Mouse (Mus musculus) MEL (cell line): ENCODE data around the gene Mapk8ip1. TPM values are rescaled to one million over a fixed set of nuclear protein-coding genes. Genes with fewer than 3 reads are reported as not detected.

Experiments used
- DNase-seq: peaks from one replicate; pipeline ENCODE4 v3.0.0; 2011; ENCODE audit warnings: low read depth, low spot score
- H3K27ac ChIP-seq: 2 replicates; pipeline ENCODE4 v1.5.1; 2012; ENCODE audit warnings: low read depth, mild to moderate bottlenecking, control low read depth, low read length, moderate library complexity; ENCODE audit not compliant: control insufficient read depth
- H3K27me3 ChIP-seq, 2 experiments: fragments of 150-350 bp in 1 of 2; sonication (generic) in 1 of 2; 2 replicates each; pipeline ENCODE4 v1.6.1; 2012; ENCODE audit warnings: low read length in 2 of 2, mild to moderate bottlenecking in 2 of 2, improper control_type of control experiment in 1 of 2, moderate library complexity in 1 of 2; ENCODE audit not compliant: insufficient read depth in 2 of 2, control insufficient read depth in 1 of 2
- H3K36me3 ChIP-seq, 2 experiments: 2 replicates each; pipeline ENCODE4 v1.6.1; 2012 to 2014; ENCODE audit warnings: low read length in 2 of 2, improper control_type of control experiment in 1 of 2, inconsistent platforms in 1 of 2, mild to moderate bottlenecking in 1 of 2; ENCODE audit not compliant: insufficient read depth in 2 of 2, control insufficient read depth in 1 of 2
- H3K4me1 ChIP-seq, 2 experiments: fragments of 150-350 bp in 1 of 2; sonication (generic) in 1 of 2; 2 replicates each; pipeline ENCODE4 v1.6.1; 2012; ENCODE audit warnings: low read length in 2 of 2, improper control_type of control experiment in 1 of 2, mild to moderate bottlenecking in 1 of 2; ENCODE audit not compliant: insufficient read depth in 2 of 2, control insufficient read depth in 1 of 2
- H3K4me3 ChIP-seq, 2 experiments: fragments of 150-350 bp in 1 of 2; sonication (generic) in 1 of 2; 2 replicates each; pipeline ENCODE4 v1.5.1; 2012; ENCODE audit warnings: low read depth in 2 of 2, low read length in 2 of 2, mild to moderate bottlenecking in 2 of 2, moderate library complexity in 2 of 2, control low read depth in 1 of 2, improper control_type of control experiment in 1 of 2; ENCODE audit not compliant: control insufficient read depth in 1 of 2, insufficient read depth in 1 of 2
- H3K79me2 ChIP-seq: 2 replicates; pipeline ENCODE4 v1.6.1; 2012; ENCODE audit warnings: mild to moderate bottlenecking, low read length, moderate library complexity; ENCODE audit not compliant: control insufficient read depth, poor library complexity, insufficient read depth
- H3K9ac ChIP-seq: 2 replicates; pipeline ENCODE4 v1.6.1; 2012; ENCODE audit warnings: low read depth, mild to moderate bottlenecking, control low read depth, low read length, moderate library complexity; ENCODE audit not compliant: control insufficient read depth, poor library complexity, severe bottlenecking
- H3K9me3 ChIP-seq: fragments of 150-350 bp; sonication (generic); replicated peaks from 2 replicates; pipeline ENCODE4 v1.6.1; 2012; ENCODE audit warnings: mild to moderate bottlenecking, low read length, improper control_type of control experiment, moderate library complexity; ENCODE audit not compliant: insufficient read depth
- BHLHE40 ChIP-seq: IDR thresholded peaks from 2 replicates; pipeline ENCODE4 v1.6.1; 2012; ENCODE audit warnings: low read depth, mild to moderate bottlenecking, inconsistent platforms, low read length, improper control_type of control experiment, borderline replicate concordance
- EP300 ChIP-seq, 2 experiments: IDR thresholded peaks; 2 replicates each; pipeline ENCODE4 v1.6.1; 2011; ENCODE audit warnings: improper control_type of control experiment in 2 of 2, low read length in 2 of 2, low read depth in 1 of 2, mild to moderate bottlenecking in 1 of 2
- GATA1 ChIP-seq: IDR thresholded peaks from 2 replicates; pipeline ENCODE4 v1.6.1; 2011; ENCODE audit warnings: low read depth, low read length, improper control_type of control experiment
- JUND ChIP-seq: IDR thresholded peaks from 2 replicates; pipeline ENCODE4 v1.6.1; 2011; ENCODE audit warnings: low read depth, mild to moderate bottlenecking, improper control_type of control experiment, low read length
- KAT2A ChIP-seq: conservative IDR thresholded peaks from 2 replicates; pipeline ENCODE4 v1.6.1; 2012; ENCODE audit warnings: low read depth, low read length, improper control_type of control experiment, inconsistent platforms
- MAFK ChIP-seq: IDR thresholded peaks from 2 replicates; pipeline ENCODE4 v1.6.1; 2011; ENCODE audit warnings: low read depth, mild to moderate bottlenecking, low read length, improper control_type of control experiment, borderline replicate concordance
- MAX ChIP-seq: IDR thresholded peaks from 2 replicates; pipeline ENCODE4 v1.6.1; 2011; ENCODE audit warnings: low read length, improper control_type of control experiment
- MAZ ChIP-seq: IDR thresholded peaks from 2 replicates; pipeline ENCODE4 v1.6.1; 2012; ENCODE audit warnings: low read depth, mild to moderate bottlenecking, inconsistent platforms, low read length, improper control_type of control experiment
- MEF2A ChIP-seq: IDR thresholded peaks from 2 replicates; pipeline ENCODE4 v1.6.1; 2014; ENCODE audit warnings: low read depth, mild to moderate bottlenecking, inconsistent platforms, low read length, improper control_type of control experiment; ENCODE audit not compliant: poor library complexity, insufficient replicate concordance, severe bottlenecking; ENCODE audit errors: extremely low read depth
- NELFE ChIP-seq: IDR thresholded peaks from 2 replicates; pipeline ENCODE4 v1.6.1; 2011; ENCODE audit warnings: low read depth, low read length, improper control_type of control experiment
- NRF1 ChIP-seq: IDR thresholded peaks from 2 replicates; pipeline ENCODE4 v1.6.1; 2014; ENCODE audit warnings: low read depth, mild to moderate bottlenecking, inconsistent platforms, low read length, improper control_type of control experiment, moderate library complexity; ENCODE audit not compliant: poor library complexity, insufficient read depth, severe bottlenecking
- POLR2A ChIP-seq, 2 experiments: IDR thresholded peaks; 2 replicates each; pipeline ENCODE4 v1.6.1; 2011 to 2012; ENCODE audit warnings: low read length in 2 of 2, mild to moderate bottlenecking in 2 of 2, control low read depth in 1 of 2, improper control_type of control experiment in 1 of 2, low read depth in 1 of 2, moderate library complexity in 1 of 2; ENCODE audit not compliant: control insufficient read depth in 1 of 2, insufficient read depth in 1 of 2, poor library complexity in 1 of 2
- POLR2AphosphoS5 ChIP-seq: IDR thresholded peaks from 2 replicates; pipeline ENCODE4 v1.6.1; 2012; ENCODE audit warnings: low read depth, borderline replicate concordance, mild to moderate bottlenecking, inconsistent platforms, low read length, moderate library complexity, mixed read lengths
- RCOR1 ChIP-seq: IDR thresholded peaks from 2 replicates; pipeline ENCODE4 v1.6.1; 2012; ENCODE audit warnings: low read depth, mild to moderate bottlenecking, inconsistent platforms, low read length, improper control_type of control experiment
- SIN3A ChIP-seq: IDR thresholded peaks from 2 replicates; pipeline ENCODE4 v1.6.1; 2012; ENCODE audit warnings: low read length, improper control_type of control experiment, inconsistent platforms
- SMC3 ChIP-seq: IDR thresholded peaks from 2 replicates; pipeline ENCODE4 v1.6.1; 2011; ENCODE audit warnings: low read depth, low read length, improper control_type of control experiment
- TAL1 ChIP-seq: IDR thresholded peaks from 2 replicates; pipeline ENCODE4 v1.6.1; 2012; ENCODE audit warnings: mild to moderate bottlenecking, inconsistent platforms, low read length, moderate library complexity, mixed read lengths
- TCF12 ChIP-seq: IDR thresholded peaks from 2 replicates; pipeline ENCODE4 v1.6.1; 2014; ENCODE audit warnings: low read depth, mild to moderate bottlenecking, inconsistent platforms, low read length, improper control_type of control experiment, moderate library complexity
- UBTF ChIP-seq: IDR thresholded peaks from 2 replicates; pipeline ENCODE4 v1.6.1; 2012; ENCODE audit warnings: low read depth, mild to moderate bottlenecking, inconsistent platforms, low read length, improper control_type of control experiment, moderate library complexity, borderline replicate concordance; ENCODE audit not compliant: insufficient read depth
- USF2 ChIP-seq, 2 experiments: IDR thresholded peaks; 2 replicates each; pipeline ENCODE4 v1.6.1; 2011 to 2012; ENCODE audit warnings: improper control_type of control experiment in 2 of 2, low read length in 2 of 2, borderline replicate concordance in 1 of 2, inconsistent platforms in 1 of 2, low read depth in 1 of 2, mild to moderate bottlenecking in 1 of 2; ENCODE audit not compliant: insufficient read depth in 1 of 2
- ZC3H11A ChIP-seq: IDR thresholded peaks from 2 replicates; pipeline ENCODE4 v1.6.1; 2012; ENCODE audit warnings: low read depth, mild to moderate bottlenecking, inconsistent platforms, low read length, improper control_type of control experiment
- ZKSCAN1 ChIP-seq: IDR thresholded peaks from 2 replicates; pipeline ENCODE4 v1.6.1; 2012; ENCODE audit warnings: low read depth, mild to moderate bottlenecking, inconsistent platforms, low read length, improper control_type of control experiment, moderate library complexity
- ZNF384 ChIP-seq: IDR thresholded peaks from 2 replicates; pipeline ENCODE4 v1.6.1; 2012; ENCODE audit warnings: low read depth, mild to moderate bottlenecking, inconsistent platforms, low read length, improper control_type of control experiment
- polyA plus RNA-seq, 2 experiments: library from polyadenylated mRNA; stranded (reverse) in 1 of 2; unstranded in 1 of 2; fragments of >175 nt in 1 of 2; fragments of >200 nt in 1 of 2; gene quantifications; 2 replicates each; pipeline versions ENCODE4 v1.2.1 to v1.2.4; 2012; ENCODE audit warnings: low replicate concordance in 2 of 2, low read depth in 1 of 2; ENCODE audit not compliant: insufficient read length in 2 of 2, insufficient read depth in 1 of 2, missing spikeins in 1 of 2
- total RNA-seq: library from RNA; depleted of rRNA; stranded (reverse); fragments of 300-350 nt; gene quantifications from 2 replicates; pipeline ENCODE4 v1.2.3, GENCODE M21; 2012

Gene Mapk8ip1
- total and polyA plus RNA-seq, 3 experiments: 2.5 to 3.8 TPM; not detected in 1

GRCm38 (mm10) chr2:92360186-92360823, 40.8 kb downstream of the Mapk8ip1 start:
- H3K36me3 ChIP-seq: no peaks in the 10 kb centered on the region
- no peak overlapping the region for H3K27ac ChIP-seq
- no peak overlapping the region for H3K9ac ChIP-seq
- no peaks in the 10 kb centered on the region for H3K79me2 ChIP-seq
- no peak overlapping the region for H3K4me3 ChIP-seq
- DNase-seq: no peak
- H3K4me1 ChIP-seq: no peaks in the 10 kb centered on the region
- TF ChIP-seq MAX (no peak), MAZ (no peak), ZC3H11A (no peak), NRF1 (no peak), SMC3 (no peak), USF2 (IDR thresholded peaks at IDR 0.05; ENCODE audit: borderline replicate concordance in 1 of 2, insufficient read depth in 1 of 2, low read depth in 1 of 2, low read length in 2 of 2) (no peak), NELFE (no peak)
- TF ChIP-seq, all 39 proteins: peak for 0
- H3K9me3 ChIP-seq: no peaks in the 10 kb centered on the region
- no peaks in the 10 kb centered on the region for H3K27me3 ChIP-seq

GRCm38 (mm10) chr2:92359301-92359700, 41.8 kb downstream of the Mapk8ip1 start:
- H3K36me3 ChIP-seq: no peaks in the 10 kb centered on the region

GRCm38 (mm10) chr2:92354224-92354623, 46.8 kb downstream of the Mapk8ip1 start:
- no peak overlapping the region for H3K4me3 ChIP-seq
- H3K4me1 ChIP-seq: no peaks in the 10 kb centered on the region
- no peaks in the 10 kb centered on the region for H3K27me3 ChIP-seq
- H3K27ac ChIP-seq: no peak overlapping the region
- no peaks in the 10 kb centered on the region for H3K79me2 ChIP-seq
- TF ChIP-seq POLR2AphosphoS5 (no peak), ZNF384 (no peak), KAT2A (no peak), MAFK (no peak), BHLHE40 (no peak), POLR2A (IDR thresholded peaks at IDR 0.05; ENCODE audit: control insufficient read depth in 1 of 2, insufficient read depth in 1 of 2, low read depth in 1 of 2, low read length in 2 of 2, poor library complexity in 1 of 2) (no peak), SIN3A (no peak), JUND (no peak), EP300 (IDR thresholded peaks at IDR 0.05; ENCODE audit: low read depth in 1 of 2, low read length in 2 of 2) (no peak), SMC3 (no peak), TAL1 (no peak), NRF1 (no peak), UBTF (no peak), USF2 (IDR thresholded peaks at IDR 0.05; ENCODE audit: borderline replicate concordance in 1 of 2, insufficient read depth in 1 of 2, low read depth in 1 of 2, low read length in 2 of 2) (no peak), MEF2A (no peak), RCOR1 (no peak), ZC3H11A (no peak), GATA1 (no peak)
- DNase-seq: no peak
- H3K36me3 ChIP-seq: no peaks in the 10 kb centered on the region
- no peak overlapping the region for H3K9ac ChIP-seq
- no peaks in the 10 kb centered on the region for H3K9me3 ChIP-seq

More at GRCm38 (mm10) chr2:92359301-92359700, 41.8 kb downstream of the Mapk8ip1 start:
- H3K9ac ChIP-seq: no peak overlapping the region
- DNase-seq: no peak
- no peak overlapping the region for H3K4me3 ChIP-seq
- no peaks in the 10 kb centered on the region for H3K4me1 ChIP-seq
- no peak for TF ChIP-seq ZKSCAN1
- TF ChIP-seq TCF12: no peak
- TF ChIP-seq MAFK: no peak
- H3K27me3 ChIP-seq: no peaks in the 10 kb centered on the region
- H3K9me3 ChIP-seq: no peaks in the 10 kb centered on the region
- H3K27ac ChIP-seq: no peak overlapping the region
- H3K79me2 ChIP-seq: no peaks in the 10 kb centered on the region
